Mouse (Mus musculus) embryo, embryonic 10.5 days (tissue): ENCODE results near the gene Zfp14.

ENCODE experiments used
- DNase-seq: peaks from one replicate; pipeline ENCODE4 v3.0.0-alpha.2; 2015; ENCODE audit warnings: low spot score

Zfp14 gene

DNA sequence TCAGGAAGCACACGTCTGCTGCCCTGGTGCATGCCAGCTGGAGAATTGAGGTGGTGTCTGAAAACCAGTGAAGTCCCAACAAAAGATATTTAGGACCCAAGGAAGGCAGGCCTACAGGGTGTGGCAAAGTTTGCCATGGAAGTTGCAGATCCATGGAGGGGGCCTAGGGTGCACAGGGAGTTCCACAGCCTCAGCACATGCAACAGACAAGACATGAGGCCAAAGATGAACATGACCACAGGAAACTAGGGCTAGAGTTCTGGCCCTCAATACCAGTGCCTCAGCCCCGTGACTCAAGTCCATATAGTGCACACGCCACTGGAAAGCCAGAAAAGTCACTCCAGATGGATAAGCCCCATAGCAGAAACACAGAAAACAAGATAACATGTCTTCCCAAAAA is 22.6 kb downstream of the Zfp14 start:
- no peak for DNase-seq

GRCm38 (mm10) chr7:30027331-30027730 is 23.8 kb downstream of the Zfp14 start:
- no peak for DNase-seq

GRCm38 (mm10) chr7:30025358-30025757 is 25.8 kb downstream of the Zfp14 start:
- no peak for DNase-seq

DNA sequence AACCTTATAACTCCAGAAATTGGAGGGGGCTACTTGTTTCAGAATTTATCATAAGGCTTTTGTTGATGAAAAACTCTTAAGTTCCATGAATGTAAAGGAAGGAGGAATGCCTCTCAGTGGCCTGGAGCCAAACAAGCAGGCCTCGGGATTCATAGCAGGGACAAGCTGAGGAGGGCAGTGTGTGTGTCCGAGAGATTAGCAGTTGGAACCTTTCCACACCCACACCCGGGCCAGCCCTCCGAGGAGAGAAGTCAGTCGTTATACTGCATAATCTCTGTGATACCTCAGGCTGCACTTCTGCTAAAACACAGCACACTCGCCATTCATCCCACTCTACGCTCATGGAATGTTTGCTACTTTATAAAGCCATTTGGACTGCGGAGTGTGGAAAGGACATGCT is 27.4 kb downstream of the Zfp14 start:
- no peak for DNase-seq

DNA sequence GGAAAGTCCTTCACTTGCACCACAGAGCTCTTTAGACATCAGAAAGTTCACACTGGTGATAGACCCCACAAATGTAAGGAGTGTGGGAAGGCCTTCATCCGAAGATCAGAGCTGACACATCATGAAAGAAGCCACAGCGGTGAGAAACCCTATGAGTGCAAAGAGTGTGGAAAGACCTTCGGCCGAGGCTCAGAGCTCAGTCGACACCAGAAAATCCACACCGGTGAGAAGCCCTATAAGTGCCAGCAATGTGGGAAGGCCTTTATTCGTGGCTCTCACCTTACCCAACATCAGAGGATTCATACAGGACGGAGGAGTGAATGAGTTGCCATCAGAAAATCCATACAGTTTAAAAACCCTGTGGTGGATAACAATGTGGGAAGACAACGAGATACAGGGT is 27.9 kb downstream of the Zfp14 start:
- DNase-seq, result no peak

DNA sequence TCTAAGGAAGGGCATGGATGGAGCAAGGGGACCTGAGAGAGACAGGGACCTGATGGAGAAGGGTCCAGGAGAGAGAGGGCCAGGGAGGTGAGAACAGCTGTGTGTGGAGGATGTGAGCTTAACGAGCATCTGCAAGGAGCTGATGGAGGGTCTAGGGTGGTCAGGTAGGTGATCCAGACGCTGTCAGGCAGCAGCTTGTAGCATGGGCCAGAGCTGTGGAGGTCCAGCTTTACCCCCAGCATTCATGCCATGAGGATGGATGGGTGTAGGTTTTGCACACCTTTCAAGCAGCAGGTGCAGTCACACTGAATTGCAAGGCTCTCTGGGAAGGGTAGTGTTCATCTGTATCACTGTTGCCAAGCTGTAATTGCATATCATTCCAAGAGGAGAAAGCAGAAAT is 31.6 kb downstream of the Zfp14 start:
- DNase-seq, result no peak

- DNase-seq, result no peak
Measured at GRCm38 (mm10) chr7:30017226-30017625, 34.0 kb downstream of the Zfp14 start.

DNA sequence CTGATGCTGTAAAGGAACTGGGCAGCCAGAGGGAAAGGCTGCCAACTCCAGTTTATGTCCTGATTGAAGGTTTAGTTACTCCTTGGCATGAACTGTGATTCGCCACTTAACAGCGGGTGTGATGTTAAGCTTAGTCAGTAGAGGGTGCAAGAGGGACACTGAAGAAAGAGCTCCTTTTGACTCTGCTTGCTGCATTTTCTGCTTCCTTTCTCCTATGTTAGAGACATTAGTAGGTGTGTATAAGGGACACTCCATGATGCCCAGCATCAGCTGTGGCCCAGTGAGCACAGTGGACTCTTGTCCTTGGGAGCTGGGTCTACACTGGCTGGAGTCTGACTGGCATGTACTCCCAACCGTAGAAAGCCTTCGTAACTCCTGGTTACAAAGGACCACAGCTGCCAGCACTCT is 38.2 kb downstream of the Zfp14 start:
- DNase-seq, result peak; percentile 74

DNA sequence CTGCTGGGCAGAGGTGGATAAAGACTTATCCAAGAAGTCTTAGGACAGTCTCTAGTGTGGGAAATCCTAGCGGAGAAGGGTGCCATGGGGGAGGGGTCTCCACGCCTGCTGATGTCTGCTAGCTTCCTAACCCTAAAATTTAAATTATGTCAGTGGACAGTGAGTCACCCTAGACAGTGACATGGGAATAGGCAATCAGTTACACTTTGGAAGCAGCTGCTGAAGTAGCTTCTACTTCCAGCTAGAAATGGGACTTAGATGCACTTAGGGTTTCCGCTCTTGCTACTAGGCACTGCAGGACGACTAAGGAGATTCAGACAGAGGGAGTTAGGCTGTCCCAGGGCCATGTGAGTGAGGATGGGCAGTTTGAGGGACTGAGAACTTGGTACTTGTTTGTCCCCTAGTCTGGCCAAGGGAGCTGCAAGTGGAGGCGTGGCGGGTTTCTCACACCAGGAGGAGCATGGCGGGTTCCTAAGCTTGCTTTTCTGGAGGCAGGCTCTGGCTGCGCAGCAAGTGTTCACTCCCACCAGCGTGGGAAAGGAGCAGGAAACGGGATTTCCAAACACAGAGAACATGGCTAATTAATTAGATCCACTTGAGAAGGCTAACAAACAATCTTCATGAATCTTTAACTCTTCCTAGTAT is 40.5 kb downstream of the Zfp14 start:
- DNase-seq, result no peak

DNA sequence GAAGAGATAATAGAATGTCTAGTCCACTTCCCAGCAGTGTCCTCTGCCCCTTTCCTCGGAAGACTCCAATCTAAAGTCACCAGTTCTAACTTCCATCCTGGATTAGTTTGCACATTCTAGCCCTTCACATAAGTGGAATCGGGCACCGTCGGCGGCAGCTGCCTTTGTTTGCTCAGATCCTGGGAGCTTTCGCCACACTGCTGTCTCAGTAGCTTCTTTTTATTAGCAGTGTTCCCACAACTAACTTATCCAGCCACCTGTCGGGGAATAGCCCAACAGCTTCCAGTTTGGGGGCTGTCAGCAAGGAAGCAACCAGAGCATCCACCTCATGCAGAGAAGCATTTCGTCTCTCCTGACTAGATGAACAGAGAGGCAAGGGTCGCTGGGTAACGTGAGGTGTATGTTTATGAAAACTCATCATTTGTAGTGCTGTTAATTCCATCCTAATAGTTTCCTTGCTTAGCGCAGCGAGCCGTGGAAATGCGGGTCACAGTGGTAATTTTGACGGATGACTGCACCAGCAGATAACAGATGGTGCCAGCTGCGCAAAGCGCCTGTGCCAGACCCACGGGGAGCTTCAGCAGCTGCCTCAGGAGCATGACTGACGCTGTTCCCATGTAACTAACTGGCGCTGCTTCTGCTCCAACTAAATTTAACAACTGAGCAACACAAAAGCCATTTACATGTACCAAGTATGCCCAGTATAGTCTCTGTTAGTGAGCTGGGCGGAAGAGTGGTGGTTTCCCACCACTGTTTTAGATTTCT is 41.7 kb downstream of the Zfp14 start:
- DNase-seq, result peak; percentile 12

GRCm38 (mm10) chr7:30008020-30008690 is 43.0 kb downstream of the Zfp14 start:
- peak; percentile 34 for DNase-seq

GRCm38 (mm10) chr7:30007601-30008000 is 43.6 kb downstream of the Zfp14 start:
- DNase-seq, result no peak

GRCm38 (mm10) chr7:30000601-30001000 is 50.6 kb downstream of the Zfp14 start:
- DNase-seq, result no peak

DNA sequence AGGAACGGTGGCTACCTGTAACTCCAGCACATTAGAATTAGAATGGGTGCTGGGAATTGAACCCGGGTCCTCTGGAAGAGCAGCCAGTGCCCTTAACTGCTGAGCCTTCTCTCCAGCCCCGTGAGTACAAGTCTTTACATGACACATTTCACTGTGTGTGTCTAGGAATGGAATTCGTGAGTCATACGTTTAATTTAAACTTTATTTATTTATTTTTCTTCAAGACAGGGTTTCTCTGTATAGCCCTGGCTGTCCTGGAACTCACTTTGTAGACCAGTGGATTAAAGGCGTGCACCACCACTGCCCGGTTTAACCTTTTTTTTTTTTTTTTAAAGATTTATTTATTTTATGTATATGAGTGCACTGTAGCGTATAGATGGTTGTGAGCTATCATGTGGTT is 56.0 kb downstream of the Zfp14 start:
- DNase-seq, result no peak

DNA sequence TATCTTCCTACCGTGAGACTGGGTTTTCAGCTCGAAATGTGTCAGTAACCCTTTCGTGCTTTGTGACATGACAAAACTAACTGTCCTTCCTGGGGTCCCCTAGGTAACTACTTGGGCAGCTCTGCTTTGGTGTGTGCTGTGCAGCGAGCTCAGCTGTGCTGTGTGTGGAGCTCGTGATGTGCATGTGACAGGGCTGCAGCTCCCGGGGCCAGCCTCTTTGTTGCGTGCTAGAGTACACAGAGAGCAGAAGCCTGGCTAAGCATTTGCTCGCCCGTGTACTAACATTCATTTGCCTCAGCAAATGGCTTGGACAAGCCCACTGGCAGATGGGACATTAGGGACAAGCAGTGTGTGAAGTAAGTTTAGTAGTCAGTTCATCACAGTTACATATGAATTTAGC is 57.8 kb downstream of the Zfp14 start:
- DNase-seq, result no peak

DNA sequence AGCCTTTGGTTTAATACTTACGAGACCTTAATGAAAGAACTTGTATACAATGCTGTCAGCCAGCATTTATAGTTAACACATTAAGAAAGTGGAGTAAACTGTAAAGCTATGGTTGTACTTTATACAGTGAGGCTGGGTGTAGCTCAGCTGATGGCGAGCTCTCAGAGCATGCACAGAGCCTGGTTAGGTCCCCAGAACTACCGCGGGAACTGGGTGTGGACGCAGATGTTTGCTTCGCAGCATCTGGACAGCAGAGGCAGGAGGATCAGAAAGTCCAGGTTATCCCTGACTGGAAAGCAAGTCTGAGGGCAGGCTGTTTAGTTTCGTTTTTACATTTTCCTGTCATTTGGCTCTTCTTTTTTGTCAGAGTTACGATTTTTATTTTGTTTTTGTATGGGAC is 58.5 kb downstream of the Zfp14 start:
- no peak for DNase-seq

DNA sequence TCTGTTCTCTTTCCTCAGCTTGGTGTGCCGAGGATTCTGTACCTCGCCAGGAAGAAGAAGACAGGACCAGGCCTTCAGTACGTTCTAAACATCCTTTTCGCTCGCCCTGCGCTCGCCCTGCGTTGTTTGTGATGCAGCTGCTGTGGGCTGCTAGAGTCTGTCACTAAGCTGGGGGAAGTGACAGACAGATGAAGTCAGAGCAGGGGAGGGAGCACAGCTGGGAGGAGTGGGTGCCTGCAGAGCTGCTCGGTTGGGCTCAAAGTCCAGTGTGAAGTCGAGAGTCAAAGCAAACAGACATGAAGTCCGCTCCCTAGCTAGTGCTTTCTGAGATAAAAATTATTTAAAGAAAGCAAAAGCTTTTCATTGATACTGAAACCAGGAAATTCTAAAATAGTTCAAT is 62.1 kb downstream of the Zfp14 start:
- DNase-seq, result no peak

DNA sequence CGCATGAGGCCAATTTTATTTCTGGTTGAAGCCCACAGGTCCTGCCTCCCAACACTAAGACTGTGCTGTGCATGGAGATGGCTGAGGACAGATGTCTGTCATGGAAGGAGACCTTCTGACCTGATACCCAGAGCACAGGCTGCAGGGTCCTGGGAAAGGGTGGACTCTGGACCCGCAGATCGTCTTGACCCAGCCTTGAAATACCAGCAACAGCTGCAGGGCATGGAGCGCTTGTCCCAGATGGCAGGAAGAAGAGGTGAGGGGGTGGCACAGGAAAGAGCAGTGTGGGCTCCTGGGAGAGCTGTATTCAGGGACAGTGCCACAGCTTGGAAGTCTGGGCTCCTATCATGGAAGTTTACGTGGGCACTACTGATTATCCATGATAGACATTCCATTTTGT is 63.6 kb downstream of the Zfp14 start:
- DNase-seq, result no peak
